Mouse (Mus musculus): ENCODE data around the gene Gm9045.
A peak's percentile ranks its signal among the peaks of the same experiment; 100 is the strongest.
"Not testable (repeated sequence)": the region's sequence is repeated elsewhere in the genome, so short reads cannot be mapped to it uniquely, and the experiment has no call there.

Gm9045 gene

GRCm38 (mm10) chr10:118337731-118338130 lies at the start of gene Gm9045:
Gene Gm9045 (minus strand): TSS chr10:118337831.
- DNase-seq (ENCODE audit: low spot score in 2 of 2): not testable (repeated sequence)

GRCm38 (mm10) chr10:118370443-118370842 lies 32.8 kb upstream of the Gm9045 start:
- peak; percentile 56 to 74 for DNase-seq (ENCODE audit: low spot score in 2 of 2)

GRCm38 (mm10) chr10:118369518-118369917 lies 31.9 kb upstream of the Gm9045 start:
- no peak for DNase-seq (ENCODE audit: low spot score in 2 of 2)

- not testable (repeated sequence) for DNase-seq (ENCODE audit: low spot score in 2 of 2)
Measured at GRCm38 (mm10) chr10:118354005-118354404, 16.4 kb upstream of the Gm9045 start, which contains the start of gene Gm9049. Gene Gm9049 (minus strand): TSS chr10:118354105.

- DNase-seq (ENCODE audit: low spot score in 2 of 2): not testable (repeated sequence)
Measured at GRCm38 (mm10) chr10:118348579-118348978, 10.9 kb upstream of the Gm9045 start, which contains the start of gene Gm9048. Gene Gm9048 (minus strand): TSS chr10:118348679.

GRCm38 (mm10) chr10:118343155-118343554 lies 5.5 kb upstream of the Gm9045 start, which contains the start of gene Gm9046:
Gene Gm9046 (minus strand): TSS chr10:118343255.
- not testable (repeated sequence) for DNase-seq (ENCODE audit: low spot score in 2 of 2)

GRCm38 (mm10) chr10:118332308-118332707 lies 5.3 kb downstream of the Gm9045 start, which contains the start of gene Gm9044:
Gene Gm9044 (minus strand): TSS chr10:118332408.
- not testable (repeated sequence) for DNase-seq (ENCODE audit: low spot score in 2 of 2)

- DNase-seq (ENCODE audit: low spot score in 2 of 2): not testable (repeated sequence)
Measured at GRCm38 (mm10) chr10:118326869-118327268, 10.8 kb downstream of the Gm9045 start, which contains the start of gene Gm9040. Gene Gm9040 (minus strand): TSS chr10:118326969.

GRCm38 (mm10) chr10:118319024-118319423 lies 18.6 kb downstream of the Gm9045 start:
- no peak for DNase-seq (ENCODE audit: low spot score in 2 of 2)

- not testable (repeated sequence) for DNase-seq (ENCODE audit: low spot score in 2 of 2)
Measured at GRCm38 (mm10) chr10:118302133-118302532, 35.5 kb downstream of the Gm9045 start.

GRCm38 (mm10) chr10:118294938-118295337 lies 42.7 kb downstream of the Gm9045 start, which contains the start of gene Iltifb:
Gene Iltifb (minus strand): TSS chr10:118295038.
- no peak for DNase-seq (ENCODE audit: low spot score in 2 of 2)
